Mouse (Mus musculus): ENCODE measurements around the gene Ranbp9. TPM values are rescaled to one million over a fixed set of nuclear protein-coding genes. Genes with fewer than 3 reads are reported as not detected.

The Ranbp9 gene
- polyA plus RNA-seq, 1 experiment from 2014 or later: 8.0 TPM

DNA sequence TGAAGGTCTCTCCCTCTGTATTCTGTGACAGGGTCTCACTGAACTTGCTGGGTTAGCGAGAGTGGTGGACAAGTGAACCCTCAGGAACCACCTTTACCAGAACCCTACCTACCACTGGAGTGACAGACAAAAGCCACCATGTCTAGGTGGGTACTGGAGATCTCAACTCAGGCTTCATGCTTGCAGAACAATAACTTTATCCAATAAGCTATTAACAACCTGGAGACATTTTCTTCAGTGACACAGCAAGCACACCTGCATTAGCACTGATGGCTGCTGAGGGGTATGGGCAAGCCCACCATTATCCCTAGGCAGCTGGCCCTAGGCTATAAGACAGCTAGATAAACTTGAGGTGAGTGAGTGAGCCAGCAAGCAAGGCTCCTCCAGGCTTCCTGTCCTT is 40.7 kb downstream of the Ranbp9 start:
- no peak for ATAC-seq
- Histone ChIP-seq H3K4me3 (replicated peaks) (no peak overlapping the region), H3K27me3 (replicated peaks) (no peaks in the 10 kb centered on the region), H3K4me2 (replicated peaks) (no peak overlapping the region), H3K36me3 (no peaks in the 10 kb centered on the region), H3K9me3 (no peaks in the 10 kb centered on the region), H3K9ac (no peak overlapping the region), H3K27ac (no peak overlapping the region), H3K4me1 (replicated peaks) (no peaks in the 10 kb centered on the region; the same call in 1 of the 2 replicates)
- 97% methylated on average over 1 of the region's 1 CpGs for WGBS

DNA sequence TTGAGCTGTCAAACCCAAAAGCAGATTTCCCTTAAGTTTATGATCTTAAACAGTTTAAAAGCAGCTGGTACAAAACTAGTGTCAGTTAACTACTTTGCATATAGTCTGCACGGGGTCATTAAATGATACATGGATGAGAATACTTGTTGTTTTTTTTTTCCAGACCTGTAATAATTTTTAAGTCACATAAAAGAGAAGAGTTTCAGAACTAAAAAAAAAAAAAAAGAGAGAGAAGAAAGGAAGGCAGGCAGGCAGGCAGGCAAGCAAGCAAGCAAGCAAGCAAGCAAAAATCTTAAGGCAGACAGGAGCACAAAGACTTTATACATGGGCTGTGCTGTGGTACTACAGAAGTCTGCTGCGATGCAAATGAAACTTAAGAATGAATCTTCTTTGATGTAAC is 47.7 kb downstream of the Ranbp9 start:
- no peak for ATAC-seq

DNA sequence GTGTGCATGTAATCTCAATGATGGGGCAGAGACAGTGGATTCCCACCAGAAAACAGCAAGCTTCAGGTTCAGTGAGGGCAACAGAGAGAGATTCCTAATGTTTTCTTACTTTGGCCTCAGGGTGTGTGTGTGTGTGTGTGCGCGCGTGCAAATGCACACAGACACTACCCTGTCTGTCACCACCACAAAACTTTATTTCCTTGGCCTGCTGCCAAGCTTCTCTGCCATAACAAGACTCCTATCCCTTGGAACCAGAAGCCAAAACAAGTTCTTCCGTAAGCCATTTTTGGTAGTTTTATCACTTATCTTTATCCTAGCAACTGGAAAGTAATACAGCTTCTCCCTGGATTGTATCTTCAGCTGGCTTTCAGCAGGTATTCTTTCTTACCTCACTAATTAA is 52.6 kb downstream of the Ranbp9 start:
- Histone ChIP-seq H3K36me3 (peaks cover 8% of the 10 kb centered on the region; the same call in 1 of the 2 replicates), H3K27ac (no peak overlapping the region), H3K4me1 (replicated peaks) (no peaks in the 10 kb centered on the region), H3K9ac (no peak overlapping the region), H3K4me3 (replicated peaks) (no peak overlapping the region), H3K9me3 (no peaks in the 10 kb centered on the region), H3K27me3 (replicated peaks) (no peaks in the 10 kb centered on the region), H3K4me2 (replicated peaks) (no peak overlapping the region)
- WGBS: 84% methylated on average over 4 of the region's 4 CpGs
- ATAC-seq: no peak

More for the DNA sequence above, 47.7 kb downstream of the Ranbp9 start:
- 82% methylated on average over 2 of the region's 2 CpGs for WGBS
- Histone ChIP-seq H3K4me1 (replicated peaks) (no peaks in the 10 kb centered on the region), H3K27ac (no peak overlapping the region), H3K4me3 (replicated peaks) (no peak overlapping the region), H3K9me3 (no peaks in the 10 kb centered on the region), H3K27me3 (replicated peaks) (no peaks in the 10 kb centered on the region), H3K4me2 (replicated peaks) (no peak overlapping the region), H3K36me3 (peaks cover 6% of the 10 kb centered on the region; the same call in 1 of the 2 replicates), H3K9ac (no peak overlapping the region)

DNA sequence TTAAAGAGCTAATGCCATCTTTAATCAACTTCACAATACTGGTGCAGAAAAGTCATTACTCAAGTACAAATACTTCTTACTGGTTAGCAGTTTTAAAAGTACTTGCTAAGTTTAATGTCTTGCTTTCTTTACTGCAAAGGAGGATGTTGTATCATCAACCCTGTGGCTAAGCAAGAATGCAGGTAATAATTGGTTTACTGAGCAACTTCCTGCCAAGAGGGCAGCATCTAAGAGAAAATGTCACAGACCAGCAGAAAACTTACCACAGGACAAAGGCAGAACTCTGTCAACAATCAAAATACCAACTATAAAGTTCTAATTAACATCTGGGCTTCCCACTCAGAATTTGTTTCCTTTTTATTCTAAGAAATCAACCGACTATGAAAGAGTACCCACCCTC is 65.8 kb downstream of the Ranbp9 start:
- no peak for ATAC-seq
- H3K27ac ChIP-seq: no peak overlapping the region
- no peaks in the 10 kb centered on the region for H3K4me1 ChIP-seq (replicated peaks)
- H3K9ac ChIP-seq: no peak overlapping the region
- H3K4me3 ChIP-seq (replicated peaks): no peak overlapping the region
- no peaks in the 10 kb centered on the region for H3K9me3 ChIP-seq
- H3K27me3 ChIP-seq (replicated peaks): no peaks in the 10 kb centered on the region
- H3K4me2 ChIP-seq (replicated peaks): no peak overlapping the region
- WGBS: 87% methylated on average over 1 of the region's 1 CpGs
- H3K36me3 ChIP-seq: peaks cover 29% of the 10 kb centered on the region

DNA sequence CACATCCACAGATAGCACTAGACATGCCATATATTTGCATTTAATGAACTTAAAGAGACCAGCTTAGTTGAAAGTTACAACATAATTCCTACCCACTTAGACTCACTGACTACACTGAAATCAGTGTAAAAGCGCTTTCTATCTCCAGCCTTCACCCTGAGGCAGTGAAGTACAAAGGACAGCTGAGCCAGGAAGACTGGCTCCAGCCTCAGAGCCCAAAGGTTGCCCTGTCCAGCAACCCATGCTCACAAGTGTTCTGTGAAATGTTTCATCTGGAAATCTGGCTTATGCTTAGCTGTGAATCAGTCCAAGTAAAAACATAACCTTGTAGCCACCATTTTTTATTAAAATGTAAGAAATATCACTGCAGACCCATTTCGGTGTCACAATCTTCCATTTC is 67.5 kb downstream of the Ranbp9 start:
- Histone ChIP-seq H3K4me2 (replicated peaks) (no peak overlapping the region), H3K36me3 (peaks cover 23% of the 10 kb centered on the region), H3K27ac (no peak overlapping the region), H3K9me3 (no peaks in the 10 kb centered on the region), H3K9ac (no peak overlapping the region), H3K4me3 (replicated peaks) (no peak overlapping the region), H3K4me1 (replicated peaks) (no peaks in the 10 kb centered on the region), H3K27me3 (replicated peaks) (no peaks in the 10 kb centered on the region)
- WGBS: 91% methylated on average over 2 of the region's 2 CpGs
- no peak for ATAC-seq

DNA sequence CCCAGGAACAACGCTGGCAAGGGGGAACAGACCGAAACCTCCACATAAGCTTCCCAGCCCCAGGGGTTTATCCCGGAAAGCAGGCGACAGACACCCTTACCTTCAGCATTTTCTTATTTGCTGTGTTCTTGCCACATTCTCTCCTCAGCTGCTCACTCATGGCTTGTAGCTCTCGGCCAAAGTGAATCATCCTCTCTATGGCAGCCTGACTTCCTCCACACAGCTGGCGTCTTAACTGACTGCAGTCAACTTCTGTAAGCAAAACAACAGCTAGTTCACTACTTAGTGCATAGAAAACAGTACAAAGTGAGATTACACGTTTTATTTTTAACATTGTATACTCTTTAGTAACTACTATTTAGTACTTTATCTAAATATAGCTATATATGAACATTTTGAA is 68.8 kb downstream of the Ranbp9 start:
- no peaks in the 10 kb centered on the region for H3K4me1 ChIP-seq (replicated peaks)
- no peak overlapping the region for H3K27ac ChIP-seq
- WGBS: 87% methylated on average over 7 of the region's 7 CpGs
- no peak for ATAC-seq
- H3K9me3 ChIP-seq: no peaks in the 10 kb centered on the region
- no peak overlapping the region for H3K4me3 ChIP-seq (replicated peaks)
- H3K27me3 ChIP-seq (replicated peaks): no peaks in the 10 kb centered on the region
- H3K36me3 ChIP-seq: peaks cover 21% of the 10 kb centered on the region
- H3K9ac ChIP-seq: no peak overlapping the region
- H3K4me2 ChIP-seq (replicated peaks): no peak overlapping the region

DNA sequence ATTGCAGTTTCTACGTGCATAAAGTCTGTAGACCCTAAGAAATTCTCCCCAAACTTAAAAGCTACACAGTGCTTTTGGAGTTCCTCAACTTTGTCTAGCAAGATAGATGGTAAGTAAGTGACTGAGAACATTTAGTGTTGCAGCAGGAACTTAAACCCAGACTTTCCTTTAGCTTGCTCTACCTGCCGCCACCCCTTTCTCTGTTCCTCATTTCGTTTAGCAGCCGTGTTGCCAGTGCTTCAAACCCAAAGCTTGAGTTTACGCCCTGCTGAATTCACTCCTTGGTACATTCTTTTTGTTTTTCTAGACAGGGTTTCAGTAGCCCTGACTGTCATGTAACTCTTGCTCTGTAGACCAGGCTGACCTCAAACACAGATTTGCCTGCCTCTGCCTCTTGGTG is 81.5 kb downstream of the Ranbp9 start:
- Histone ChIP-seq H3K4me1 (replicated peaks) (peaks cover 8% of the 10 kb centered on the region; the same call in 1 of the 2 replicates), H3K9ac (no peak overlapping the region), H3K27me3 (replicated peaks) (no peaks in the 10 kb centered on the region), H3K36me3 (peaks cover 3% of the 10 kb centered on the region; the same call in 1 of the 2 replicates), H3K4me3 (replicated peaks) (peak overlapping the region; percentile 87), H3K27ac (no peak overlapping the region), H3K9me3 (no peaks in the 10 kb centered on the region), H3K4me2 (replicated peaks) (peak overlapping the region; percentile 68)
- WGBS: 82% methylated on average over 5 of the region's 5 CpGs
- no peak for ATAC-seq

DNA sequence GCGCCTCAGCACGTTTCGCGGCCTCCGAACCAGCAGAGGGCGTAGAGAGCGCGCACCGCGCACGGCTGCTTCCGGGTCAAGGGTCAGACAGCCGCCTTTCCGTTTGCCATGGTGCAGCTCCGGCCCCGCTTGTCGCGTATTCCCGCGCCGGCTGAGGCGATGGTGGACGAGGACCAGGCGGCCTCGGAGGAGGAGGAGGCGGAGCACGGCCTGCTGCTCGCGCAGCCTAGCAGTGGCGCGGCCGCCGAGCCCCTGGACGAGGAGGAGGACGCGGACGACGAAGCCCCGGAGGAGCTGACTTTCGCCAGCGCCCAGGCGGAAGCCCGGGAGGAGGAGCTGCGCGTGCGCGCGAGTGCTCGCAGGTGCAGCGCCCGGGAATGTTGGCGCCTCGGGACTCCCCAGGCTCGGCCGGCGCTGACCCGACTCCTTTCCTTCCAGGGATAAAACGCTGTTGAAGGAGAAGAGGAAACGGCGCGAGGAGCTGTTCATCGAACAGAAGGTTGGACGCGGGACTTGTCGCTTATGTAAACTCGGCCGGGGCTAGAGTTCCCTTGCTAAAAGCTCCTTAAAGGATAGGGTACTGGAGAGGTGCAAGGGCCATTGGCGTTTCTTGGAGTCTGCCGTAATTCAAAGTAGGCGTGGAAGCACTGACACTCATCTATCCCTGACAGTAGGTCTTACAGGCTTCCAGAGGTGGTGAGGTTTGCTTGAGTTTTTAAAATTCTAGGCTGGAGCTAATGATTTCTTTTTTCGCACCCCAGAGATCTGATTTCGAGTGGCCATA is 82.6 kb downstream of the Ranbp9 start, which contains the start of gene Nol7:
Nol7 (plus strand) TSS at position 94 of the 784 bp plus-strand sequence.
- ATAC-seq: peak; percentile 97
- Histone ChIP-seq H3K4me2 (replicated peaks) (peak within 1 kb of the TSS; percentile 68), H3K36me3 (peaks cover 9% of the 10 kb centered on the region; the same call in 1 of the 2 replicates), H3K9me3 (no peaks in the 10 kb centered on the region), H3K4me1 (replicated peaks) (peaks cover 8% of the 10 kb centered on the region; the same call in 1 of the 2 replicates), H3K9ac (peak within 1 kb of the TSS; percentile 92), H3K27me3 (replicated peaks) (no peaks in the 10 kb centered on the region), H3K27ac (peak within 1 kb of the TSS; percentile 96), H3K4me3 (replicated peaks) (peak within 1 kb of the TSS; percentile 87)
- WGBS: 1% methylated on average over 72 of the region's 72 CpGs

DNA sequence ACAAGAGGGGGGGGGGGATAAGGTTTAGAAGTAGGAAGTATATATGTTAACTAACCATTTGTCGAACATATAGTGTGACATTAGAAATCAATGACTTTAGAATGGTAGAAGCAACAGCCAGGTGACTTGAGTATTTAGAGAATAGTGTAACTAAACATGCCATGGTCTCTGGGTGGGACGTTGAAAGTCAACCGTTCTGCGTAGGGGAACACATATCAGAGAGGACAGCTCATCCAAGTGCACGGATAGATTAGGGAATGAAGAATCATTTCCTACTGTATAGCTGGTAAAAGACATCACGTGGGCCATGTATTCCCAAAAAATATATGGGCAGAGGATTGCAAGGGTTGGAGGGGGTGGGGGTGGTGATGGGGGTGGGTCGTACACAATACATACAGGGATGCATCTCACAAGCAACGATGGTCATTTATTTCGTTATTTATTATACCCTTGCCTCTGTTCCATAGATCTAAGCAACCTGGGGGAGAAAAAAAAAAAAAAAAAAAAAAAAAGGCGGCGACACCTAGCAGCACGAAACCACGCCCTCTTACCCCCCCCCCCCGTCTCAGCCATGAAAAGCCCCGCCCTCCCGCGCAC is 83.3 kb downstream of the Ranbp9 start:
- 44% methylated on average over 16 of the region's 17 CpGs for WGBS
- Histone ChIP-seq H3K9me3 (no peaks in the 10 kb centered on the region), H3K4me3 (replicated peaks) (peak overlapping the region; percentile 87), H3K9ac (no peak overlapping the region), H3K4me1 (replicated peaks) (peaks cover 8% of the 10 kb centered on the region; the same call in 1 of the 2 replicates), H3K27me3 (replicated peaks) (no peaks in the 10 kb centered on the region), H3K4me2 (replicated peaks) (peak overlapping the region; percentile 68), H3K27ac (no peak overlapping the region), H3K36me3 (peaks cover 9% of the 10 kb centered on the region; the same call in 1 of the 2 replicates)
- no peak for ATAC-seq

DNA sequence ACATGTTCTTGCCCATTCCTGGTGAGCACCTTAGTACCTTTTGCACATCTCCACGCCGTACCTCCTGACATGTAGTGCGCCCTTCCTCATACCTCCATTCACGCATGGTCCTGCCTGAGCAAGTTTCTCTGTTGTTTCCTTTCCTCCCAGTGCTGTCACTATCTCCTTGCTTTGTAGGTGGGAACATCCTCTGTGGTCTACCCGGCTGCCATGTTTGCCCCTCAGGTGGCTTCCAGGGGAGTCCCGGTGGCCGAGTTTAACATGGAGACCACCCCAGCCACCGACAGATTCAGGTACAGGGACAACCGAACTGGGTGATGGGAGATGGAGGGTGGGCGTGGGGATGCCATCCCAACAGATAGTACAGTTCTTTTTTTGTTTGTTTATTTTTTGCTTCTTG is 95.8 kb downstream of the Ranbp9 start:
- Histone ChIP-seq H3K27me3 (replicated peaks) (no peaks in the 10 kb centered on the region), H3K4me1 (replicated peaks) (no peaks in the 10 kb centered on the region), H3K4me3 (replicated peaks) (no peak overlapping the region), H3K9me3 (no peaks in the 10 kb centered on the region), H3K9ac (no peak overlapping the region), H3K36me3 (peaks cover 3% of the 10 kb centered on the region; the same call in 1 of the 2 replicates), H3K27ac (no peak overlapping the region), H3K4me2 (replicated peaks) (no peak overlapping the region)
- ATAC-seq: no peak
- 95% methylated on average over 10 of the region's 10 CpGs for WGBS

DNA sequence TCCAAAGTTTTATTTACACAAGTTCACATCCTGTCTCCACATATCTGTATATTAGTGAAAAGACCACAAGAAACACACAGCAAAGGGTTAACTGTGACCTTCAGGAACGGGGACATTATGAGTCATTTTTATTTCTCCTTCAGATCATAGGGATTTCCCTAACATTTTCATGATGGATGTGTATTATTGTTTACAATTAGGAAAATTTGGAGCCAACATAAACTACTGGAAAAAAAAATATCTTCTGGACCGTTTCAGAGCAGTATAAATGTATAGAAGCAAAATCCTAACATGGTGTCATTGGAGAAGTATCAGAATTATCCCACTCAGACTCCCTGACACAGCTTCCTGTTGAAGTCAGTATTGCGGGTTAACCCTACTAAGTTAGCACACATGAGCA is 101.1 kb downstream of the Ranbp9 start:
- no peak overlapping the region for H3K9ac ChIP-seq
- 65% methylated on average over 3 of the region's 3 CpGs for WGBS
- H3K36me3 ChIP-seq: peaks cover 10% of the 10 kb centered on the region; the same call in 1 of the 2 replicates
- H3K4me3 ChIP-seq (replicated peaks): no peak overlapping the region
- no peaks in the 10 kb centered on the region for H3K9me3 ChIP-seq
- no peak overlapping the region for H3K4me2 ChIP-seq (replicated peaks)
- no peak overlapping the region for H3K27ac ChIP-seq
- ATAC-seq: no peak
- no peaks in the 10 kb centered on the region for H3K4me1 ChIP-seq (replicated peaks)
- no peaks in the 10 kb centered on the region for H3K27me3 ChIP-seq (replicated peaks)

DNA sequence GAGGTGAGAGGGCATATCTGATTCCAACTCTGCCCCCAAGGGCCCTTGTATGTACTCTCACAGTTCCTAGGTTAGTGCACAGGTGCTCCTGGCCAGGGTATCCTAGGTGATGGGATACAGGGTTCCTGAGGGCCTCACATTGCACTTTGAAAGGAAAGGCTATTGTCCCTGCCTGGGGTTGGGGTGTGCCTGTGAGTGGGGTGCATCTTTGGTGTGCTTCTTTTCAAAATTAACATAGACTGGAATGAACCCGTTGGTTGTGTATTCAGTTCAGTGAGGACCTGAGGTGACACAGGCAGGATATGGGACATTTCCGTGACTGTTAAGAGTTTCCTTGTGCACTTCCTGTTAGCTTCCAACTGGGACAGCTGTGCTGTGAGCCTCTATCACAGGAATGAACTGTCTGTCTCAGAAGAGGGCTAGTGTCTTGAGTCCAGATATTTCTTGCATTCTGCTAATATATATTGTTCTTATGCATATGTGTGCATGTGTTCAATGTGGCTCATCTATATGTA is 106.1 kb downstream of the Ranbp9 start:
- no peak overlapping the region for H3K4me3 ChIP-seq (replicated peaks)
- no peak for ATAC-seq
- H3K9ac ChIP-seq: no peak overlapping the region
- peaks cover 22% of the 10 kb centered on the region for H3K36me3 ChIP-seq
- H3K27me3 ChIP-seq (replicated peaks): no peaks in the 10 kb centered on the region
- no peaks in the 10 kb centered on the region for H3K9me3 ChIP-seq
- no peak overlapping the region for H3K4me2 ChIP-seq (replicated peaks)
- H3K27ac ChIP-seq: no peak overlapping the region
- WGBS: 65% methylated on average over 2 of the region's 2 CpGs
- H3K4me1 ChIP-seq (replicated peaks): no peaks in the 10 kb centered on the region

Data from intestine, embryonic 15.5 days (tissue).